In the genomic region with DNA sequence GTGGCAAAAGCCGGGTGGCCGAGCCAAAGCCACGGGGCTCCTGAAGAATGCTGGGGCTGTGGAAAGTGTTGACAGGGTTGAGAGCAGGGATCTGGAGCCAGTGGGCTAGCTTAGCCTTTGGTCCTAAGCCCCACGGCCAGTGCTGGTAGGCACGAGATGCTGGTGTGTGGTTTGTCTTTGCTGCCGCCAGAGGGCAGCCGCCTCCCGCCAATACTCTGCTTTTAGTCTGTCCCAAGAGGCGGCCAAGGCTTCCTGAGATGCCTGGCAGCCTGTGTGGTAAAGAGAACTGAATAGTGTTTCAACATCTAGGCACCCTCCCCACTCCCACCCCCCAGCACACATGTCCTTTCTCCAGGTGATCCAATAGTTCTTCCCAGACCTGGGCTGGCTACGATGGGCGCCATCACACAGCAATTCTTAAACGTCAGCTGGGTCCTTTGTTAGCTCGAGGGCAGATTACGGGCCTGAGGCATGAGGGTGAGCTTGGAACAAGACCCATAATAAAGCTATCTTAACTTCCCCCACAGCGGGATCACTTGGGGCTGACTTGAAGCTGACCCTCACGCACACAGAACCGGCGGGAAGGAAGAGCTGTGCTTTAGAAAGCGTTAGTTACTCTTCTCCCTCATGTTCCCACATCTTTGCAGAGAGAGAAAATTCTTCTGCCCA, we compare ENCODE assay signal across 8 mouse cellular contexts. TPM values are rescaled to one million over a fixed set of nuclear protein-coding genes. Genes with fewer than 3 reads are reported as not detected.
DNase-seq lines count a peak whose midpoint lies in the region; ATAC-seq and TF ChIP-seq lines count a peak whose summit lies in the region.

No protein-coding gene starts in this region.

- no peak overlapping the region for H3K4me2 ChIP-seq in hindbrain, postnatal 0 days (ENCODE audit: low read depth, low read length)
- H3K4me2 ChIP-seq in midbrain, embryonic 12.5 days (replicated peaks) = no peak overlapping the region

- no peaks in the 10 kb centered on the region for H3K9me3 ChIP-seq in hindbrain, postnatal 0 days (ENCODE audit: low read length)
- no peaks in the 10 kb centered on the region for H3K9me3 ChIP-seq in midbrain, embryonic 12.5 days

- DNase-seq in WW6 (ENCODE audit: low read depth, low spot score) = peak; percentile 34
- DNase-seq in cerebellum, postnatal 25 days = peak; percentile 85 to 89
- DNase-seq in frontal cortex, postnatal 36 days (ENCODE audit: low spot score in 2 of 2) = peak; percentile 71 to 85
- peak; percentile 94 for DNase-seq in hindbrain, postnatal 0 days (ENCODE audit: low spot score)
- DNase-seq in left cerebral cortex, postnatal 10 days (ENCODE audit: extremely low spot score in 1 of 2, low spot score in 2 of 2) = peak; percentile 82
- peak; percentile 66 for DNase-seq in skeletal muscle tissue, adult 2 months (ENCODE audit: low read depth, low spot score)
- DNase-seq in yolk sac, embryonic 10.5 days (ENCODE audit: low spot score) = peak; percentile 51

- H3K4me1 ChIP-seq in hindbrain, postnatal 0 days (ENCODE audit: insufficient read depth, low read length) = peaks cover 8% of the 10 kb centered on the region; the same call in 1 of the 2 replicates
- H3K4me1 ChIP-seq in midbrain, embryonic 12.5 days = peaks cover 54% of the 10 kb centered on the region

- no peak overlapping the region for H3K27ac ChIP-seq in hindbrain, postnatal 0 days
- H3K27ac ChIP-seq in midbrain, embryonic 12.5 days (replicated peaks) = no peak overlapping the region

- peak; percentile 96 for TF ChIP-seq CTCF in hindbrain, postnatal 0 days (IDR thresholded peaks at IDR 0.05; ENCODE audit: low read depth)

- H3K27me3 ChIP-seq in hindbrain, postnatal 0 days (ENCODE audit: insufficient read depth, low read length) = no peaks in the 10 kb centered on the region
- H3K27me3 ChIP-seq in midbrain, embryonic 12.5 days = peaks cover 59% of the 10 kb centered on the region

- no peak overlapping the region for H3K4me3 ChIP-seq in hindbrain, postnatal 0 days (ENCODE audit: low read length)
- no peak overlapping the region for H3K4me3 ChIP-seq in midbrain, embryonic 12.5 days

- WGBS in hindbrain, postnatal 0 days = 25% methylated on average over 19 of the region's 19 CpGs
- WGBS in midbrain, embryonic 12.5 days = 21% methylated on average over 19 of the region's 19 CpGs

- H3K36me3 ChIP-seq in hindbrain, postnatal 0 days (ENCODE audit: insufficient read depth, low read length) = no peaks in the 10 kb centered on the region
- no peaks in the 10 kb centered on the region for H3K36me3 ChIP-seq in midbrain, embryonic 12.5 days

- intact Hi-C loops in left cerebral cortex, postnatal 10 days (cut with DNase I) = loop anchor here (5.0 to 10.0 kb wide), 2 partner anchors 234 to 496 kb away; no protein-coding TSS in a partner anchor

- peak; percentile 85 for ATAC-seq in hindbrain, postnatal 0 days
- peak; percentile 71 for ATAC-seq in midbrain, embryonic 12.5 days (ENCODE audit: low FRiP score, low read depth)

- no peak overlapping the region for H3K9ac ChIP-seq in hindbrain, postnatal 0 days (replicated peaks; ENCODE audit: low read length)
- H3K9ac ChIP-seq in midbrain, embryonic 12.5 days (replicated peaks) = 0 out of 2 replicates have a peak overlapping the region, but pooled peaks have one; percentile 11

RNA-seq across cellular contexts. Expression of a gene that starts 25.0 kb away (rescaled TPM):
- total RNA-seq in hindbrain, postnatal 0 days (2014; rRNA removed) = 16.0 and 19.2 TPM in 2 replicates
- 7.5 TPM in 2 replicates for polyA plus RNA-seq in hindbrain, postnatal 0 days (2015; fragmentation: Nextera tagmentation; extraction: Ambion mirVana)
- total RNA-seq in left cerebral cortex, postnatal 10 days (2021) = 10 to 100 TPM in 1 of 2 experiments, 1 to 10 TPM in 1; 10.0 to 10.9 TPM
- 8.6 and 9.1 TPM in 2 replicates for polyA plus RNA-seq in midbrain, embryonic 12.5 days (2016; fragmentation: Nextera tagmentation; extraction: Ambion mirVana)

RNA-seq across cellular contexts. Expression of a gene that starts 32.4 kb away (rescaled TPM):
- total RNA-seq in hindbrain, postnatal 0 days (2014; rRNA removed) = 4.1 and 4.3 TPM in 2 replicates
- polyA plus RNA-seq in hindbrain, postnatal 0 days (2015; fragmentation: Nextera tagmentation; extraction: Ambion mirVana) = 1.2 and 1.8 TPM in 2 replicates
- 1 to 10 TPM; 2.4 to 3.4 TPM for total RNA-seq in left cerebral cortex, postnatal 10 days (2021)
- 0.42 TPM in 1 of 2 replicates, not detected in the other for polyA plus RNA-seq in midbrain, embryonic 12.5 days (2016; fragmentation: Nextera tagmentation; extraction: Ambion mirVana)

Comparison
In these comparisons a context has a peak if more than half of its experiments do, and no peak if none do; other contexts are left out.
1. DNase-seq: peak in every context shown above with its lines; median percentile 94 in hindbrain, postnatal 0 days; 87 in cerebellum, postnatal 25 days; 82 in left cerebral cortex, postnatal 10 days; 78 in frontal cortex, postnatal 36 days; 66 in skeletal muscle tissue, adult 2 months; 51 in yolk sac, embryonic 10.5 days; 34 in WW6.